Mouse (Mus musculus): ENCODE results near the gene Dnajc5. TPM values are rescaled to one million over a fixed set of nuclear protein-coding genes. Genes with fewer than 3 reads are reported as not detected.
A peak's percentile ranks its signal among the peaks of the same experiment; 100 is the strongest.

The Dnajc5 gene
- polyA plus RNA-seq, 1 experiment from 2014 or later, result 263 TPM

DNA sequence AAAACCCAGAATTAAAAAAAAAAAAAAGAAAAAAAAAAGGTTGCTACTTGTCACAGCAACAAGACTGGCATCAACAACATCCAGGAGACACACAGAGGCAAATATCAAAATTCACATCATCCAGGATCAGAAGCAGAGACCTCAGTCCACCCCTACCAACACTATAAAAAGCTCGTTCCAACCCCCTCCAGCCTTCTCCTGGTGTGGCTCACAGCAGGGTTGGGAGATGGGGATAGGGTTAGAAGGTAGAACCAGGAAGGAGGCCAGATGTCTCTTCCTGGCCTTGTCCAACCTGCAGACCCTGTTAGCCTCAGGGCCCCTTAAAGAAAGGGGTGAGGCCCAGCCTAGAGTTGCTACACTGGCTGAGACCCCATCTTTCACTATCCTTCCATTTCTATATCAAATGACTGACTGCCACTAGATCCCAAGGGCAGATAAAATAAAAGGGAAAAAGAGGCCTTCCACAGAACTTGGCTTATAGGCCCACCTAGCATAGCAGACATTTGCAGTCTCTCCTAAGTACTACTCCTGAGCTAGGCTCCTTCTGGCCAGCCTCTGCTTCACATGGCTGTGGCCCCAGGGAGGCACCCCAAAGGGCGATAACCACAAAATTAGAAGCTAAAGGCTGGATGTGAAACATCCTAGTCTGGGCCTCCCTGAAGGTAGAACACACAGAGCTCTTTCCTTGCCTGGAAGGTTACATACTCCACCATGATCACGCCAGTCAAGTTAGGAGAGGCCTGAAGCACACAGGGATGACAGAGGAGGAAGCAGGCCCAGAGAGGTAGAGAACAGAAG is 63.4 kb downstream of the Dnajc5 start:
- no peak overlapping the region for H3K27ac ChIP-seq (replicated peaks)
- no peak overlapping the region for H3K9ac ChIP-seq (replicated peaks)
- H3K4me1 ChIP-seq, result peaks cover 38% of the 10 kb centered on the region
- no peak overlapping the region for H3K4me2 ChIP-seq
- H3K9me3 ChIP-seq (replicated peaks), result no peaks in the 10 kb centered on the region
- no peak overlapping the region for H3K4me3 ChIP-seq (replicated peaks)
- 87% methylated on average over 3 of the region's 3 CpGs for WGBS
- H3K27me3 ChIP-seq (replicated peaks), result no peaks in the 10 kb centered on the region
- ATAC-seq (ENCODE audit: low FRiP score), result no peak
- peaks cover 53% of the 10 kb centered on the region for H3K36me3 ChIP-seq

GRCm38 (mm10) chr2:181584411-181584942 is 64.2 kb downstream of the Dnajc5 start, which contains the start of gene Uckl1:
Uckl1 (minus strand) TSS chr2:181584892.
- WGBS, result 93% methylated on average over 4 of the region's 4 CpGs
- ATAC-seq (ENCODE audit: low FRiP score), result no peak
- peaks cover 32% of the 10 kb centered on the region for H3K4me1 ChIP-seq

DNA sequence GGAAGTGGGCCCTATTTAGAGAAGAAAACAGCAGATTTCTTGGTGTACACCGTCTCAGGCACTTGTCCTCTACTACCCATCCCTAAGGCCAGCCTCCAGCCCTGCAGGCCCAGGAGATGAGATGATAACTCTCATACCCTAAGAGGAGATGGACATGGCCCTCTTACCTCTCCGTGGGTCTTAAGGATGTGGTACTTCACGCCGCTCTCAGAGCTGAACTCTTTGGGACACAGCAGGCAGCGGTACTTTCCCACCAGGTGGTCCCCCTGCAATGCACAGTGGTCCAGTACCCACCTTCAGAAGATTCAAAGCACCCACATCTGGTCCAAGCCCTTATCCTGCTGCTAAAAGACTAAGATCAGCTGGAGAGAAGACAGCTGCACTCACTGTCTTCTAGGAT is 65.2 kb downstream of the Dnajc5 start:
- Histone ChIP-seq H3K36me3 (peaks cover 72% of the 10 kb centered on the region), H3K4me3 (replicated peaks) (no peak overlapping the region), H3K4me2 (no peak overlapping the region), H3K27me3 (replicated peaks) (no peaks in the 10 kb centered on the region), H3K9me3 (replicated peaks) (no peaks in the 10 kb centered on the region), H3K9ac (replicated peaks) (no peak overlapping the region), H3K4me1 (peaks cover 29% of the 10 kb centered on the region), H3K27ac (replicated peaks) (no peak overlapping the region)
- WGBS, result 92% methylated on average over 5 of the region's 5 CpGs
- no peak for ATAC-seq (ENCODE audit: low FRiP score)

More at GRCm38 (mm10) chr2:181584411-181584942, 64.2 kb downstream of the Dnajc5 start, which contains the start of gene Uckl1:
- no peaks in the 10 kb centered on the region for H3K9me3 ChIP-seq (replicated peaks)
- no peak within 1 kb of the TSS for H3K4me2 ChIP-seq
- no peak within 1 kb of the TSS for H3K9ac ChIP-seq (replicated peaks)
- H3K4me3 ChIP-seq (replicated peaks), result no peak within 1 kb of the TSS
- peaks cover 62% of the 10 kb centered on the region for H3K36me3 ChIP-seq
- no peak within 1 kb of the TSS for H3K27ac ChIP-seq (replicated peaks)
- no peaks in the 10 kb centered on the region for H3K27me3 ChIP-seq (replicated peaks)

DNA sequence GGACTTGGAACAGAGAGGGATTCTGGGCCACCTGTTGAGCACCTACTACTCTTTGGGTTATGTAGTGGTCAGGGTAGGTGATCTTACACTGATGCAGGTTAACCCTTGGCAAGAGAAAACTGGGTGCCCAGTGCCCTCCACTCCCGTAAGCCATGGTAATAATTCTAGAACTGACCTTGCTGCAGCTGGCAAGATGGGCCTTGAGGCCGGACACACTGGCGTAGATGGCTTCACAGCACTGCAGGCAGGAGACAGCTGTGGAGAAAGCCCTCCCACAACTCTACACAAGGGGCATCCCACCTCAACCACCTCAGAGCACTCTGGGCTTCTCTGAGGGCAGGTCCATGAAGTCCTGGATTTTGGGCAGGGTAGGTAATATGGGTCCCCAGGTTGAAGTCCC is 65.8 kb downstream of the Dnajc5 start:
- Histone ChIP-seq H3K27me3 (replicated peaks) (no peaks in the 10 kb centered on the region), H3K4me2 (no peak overlapping the region), H3K36me3 (peaks cover 76% of the 10 kb centered on the region), H3K9ac (replicated peaks) (no peak overlapping the region), H3K4me3 (replicated peaks) (no peak overlapping the region), H3K9me3 (replicated peaks) (no peaks in the 10 kb centered on the region), H3K4me1 (peaks cover 29% of the 10 kb centered on the region), H3K27ac (replicated peaks) (no peak overlapping the region)
- WGBS, result 98% methylated on average over 3 of the region's 3 CpGs
- ATAC-seq (ENCODE audit: low FRiP score), result no peak

DNA sequence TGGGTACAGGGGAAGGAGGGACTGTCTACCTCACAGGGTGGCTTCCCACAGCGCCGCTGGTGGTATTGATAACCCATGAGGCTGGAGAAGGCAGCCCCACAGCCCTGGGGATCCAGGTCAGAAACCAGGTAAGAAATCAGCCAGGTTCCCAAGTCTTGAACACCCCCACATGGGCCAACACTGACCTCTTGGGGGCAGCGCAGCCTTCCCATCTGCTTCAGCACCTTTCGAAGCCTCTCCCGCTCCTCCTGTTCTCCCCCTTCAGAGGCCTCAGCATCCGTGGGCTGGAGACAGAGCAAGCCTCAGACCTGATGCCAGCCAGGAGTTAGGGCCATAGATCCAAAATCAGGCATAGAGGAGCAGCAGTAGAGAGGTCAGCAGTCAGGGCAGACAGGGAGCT is 67.5 kb downstream of the Dnajc5 start:
- WGBS, result 89% methylated on average over 6 of the region's 6 CpGs
- Histone ChIP-seq H3K27ac (replicated peaks) (no peak overlapping the region), H3K9me3 (replicated peaks) (no peaks in the 10 kb centered on the region), H3K27me3 (replicated peaks) (no peaks in the 10 kb centered on the region), H3K4me1 (peaks cover 23% of the 10 kb centered on the region), H3K4me2 (no peak overlapping the region), H3K36me3 (peaks cover 76% of the 10 kb centered on the region), H3K4me3 (replicated peaks) (no peak overlapping the region), H3K9ac (replicated peaks) (no peak overlapping the region)
- no peak for ATAC-seq (ENCODE audit: low FRiP score)

- 95% methylated on average over 11 of the region's 11 CpGs for WGBS
- no peaks in the 10 kb centered on the region for H3K27me3 ChIP-seq (replicated peaks)
- peaks cover 73% of the 10 kb centered on the region for H3K36me3 ChIP-seq
- no peak overlapping the region for H3K27ac ChIP-seq (replicated peaks)
- H3K4me3 ChIP-seq (replicated peaks), result no peak overlapping the region
- peaks cover 28% of the 10 kb centered on the region for H3K4me1 ChIP-seq
- H3K9me3 ChIP-seq (replicated peaks), result no peaks in the 10 kb centered on the region
- H3K9ac ChIP-seq (replicated peaks), result no peak overlapping the region
- H3K4me2 ChIP-seq, result no peak overlapping the region
- ATAC-seq (ENCODE audit: low FRiP score), result no peak
These were observed 68.0 kb downstream of the Dnajc5 start for GRCm38 (mm10) chr2:181588229-181588780.

DNA sequence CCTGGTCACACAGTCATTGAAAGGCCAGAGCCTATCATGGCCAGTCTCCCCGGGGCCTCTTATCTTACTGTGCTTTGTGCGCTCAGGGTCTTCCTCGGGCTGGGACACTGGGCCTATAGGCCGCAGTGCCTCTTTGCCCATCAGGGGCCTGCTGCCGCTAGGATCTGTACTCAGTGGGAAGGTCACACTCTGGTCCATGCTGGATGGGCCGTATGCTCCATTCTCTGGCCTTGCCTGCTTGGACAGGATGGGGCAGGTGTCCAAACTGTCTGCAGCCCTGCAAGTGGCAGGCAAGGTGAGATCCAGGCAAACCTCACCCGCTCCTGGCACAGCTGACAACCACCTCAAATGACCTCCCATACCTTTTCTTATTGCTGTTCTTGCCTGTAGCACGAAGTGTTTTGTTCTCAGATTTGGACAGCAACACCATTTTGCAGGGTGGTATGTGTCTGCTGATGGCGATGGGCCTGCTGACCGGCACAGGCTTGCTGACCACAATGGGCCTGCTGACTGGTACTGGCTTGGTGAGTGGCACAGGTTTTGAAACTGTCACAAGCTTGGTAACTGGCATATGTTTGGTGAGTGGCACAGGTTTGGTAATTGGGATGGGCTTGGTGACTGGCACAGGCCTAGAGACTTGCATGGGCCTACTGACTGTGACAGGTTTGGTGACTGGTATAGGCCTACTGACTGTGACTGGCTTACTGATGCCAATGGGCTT is 68.9 kb downstream of the Dnajc5 start:
- peaks cover 35% of the 10 kb centered on the region for H3K4me1 ChIP-seq
- no peak for ATAC-seq (ENCODE audit: low FRiP score)
- H3K4me2 ChIP-seq, result no peak overlapping the region
- peaks cover 65% of the 10 kb centered on the region for H3K36me3 ChIP-seq
- no peaks in the 10 kb centered on the region for H3K9me3 ChIP-seq (replicated peaks)
- no peak overlapping the region for H3K9ac ChIP-seq (replicated peaks)
- H3K27me3 ChIP-seq (replicated peaks), result no peaks in the 10 kb centered on the region
- H3K4me3 ChIP-seq (replicated peaks), result no peak overlapping the region
- 94% methylated on average over 10 of the region's 10 CpGs for WGBS
- no peak overlapping the region for H3K27ac ChIP-seq (replicated peaks)

GRCm38 (mm10) chr2:181589732-181590105 is 69.4 kb downstream of the Dnajc5 start:
- no peak overlapping the region for H3K27ac ChIP-seq (replicated peaks)
- no peaks in the 10 kb centered on the region for H3K27me3 ChIP-seq (replicated peaks)
- H3K4me2 ChIP-seq, result no peak overlapping the region
- H3K9ac ChIP-seq (replicated peaks), result no peak overlapping the region
- peaks cover 60% of the 10 kb centered on the region for H3K36me3 ChIP-seq
- no peak for ATAC-seq (ENCODE audit: low FRiP score)
- no peaks in the 10 kb centered on the region for H3K9me3 ChIP-seq (replicated peaks)
- peaks cover 35% of the 10 kb centered on the region for H3K4me1 ChIP-seq
- no peak overlapping the region for H3K4me3 ChIP-seq (replicated peaks)
- 96% methylated on average over 9 of the region's 9 CpGs for WGBS

DNA sequence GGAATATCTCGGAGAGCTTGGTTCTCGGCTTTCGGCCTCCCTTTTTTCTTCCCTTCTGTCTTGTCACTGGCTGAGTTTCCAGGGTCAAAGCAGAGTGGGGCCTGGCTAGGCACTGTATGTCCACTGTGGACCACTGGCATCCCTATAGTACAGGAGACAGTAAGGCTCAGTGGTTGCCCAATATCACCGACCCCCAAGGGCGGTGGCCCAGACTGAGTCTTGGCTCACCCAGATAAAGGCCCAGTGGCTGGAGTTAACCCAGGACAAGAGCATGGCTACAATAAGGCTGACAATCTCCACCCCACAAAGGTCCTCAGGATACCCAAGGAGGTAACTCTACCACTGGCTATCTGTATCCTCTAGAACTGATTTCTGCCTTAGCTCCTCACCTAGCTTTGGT is 70.2 kb downstream of the Dnajc5 start:
- WGBS, result 93% methylated on average over 5 of the region's 5 CpGs
- H3K9me3 ChIP-seq (replicated peaks), result no peaks in the 10 kb centered on the region
- H3K4me3 ChIP-seq (replicated peaks), result no peak overlapping the region
- no peaks in the 10 kb centered on the region for H3K27me3 ChIP-seq (replicated peaks)
- H3K4me2 ChIP-seq, result peak overlapping the region; percentile 90
- peaks cover 52% of the 10 kb centered on the region for H3K36me3 ChIP-seq
- no peak for ATAC-seq (ENCODE audit: low FRiP score)
- H3K9ac ChIP-seq (replicated peaks), result no peak overlapping the region
- H3K4me1 ChIP-seq, result peaks cover 37% of the 10 kb centered on the region
- H3K27ac ChIP-seq (replicated peaks), result no peak overlapping the region

DNA sequence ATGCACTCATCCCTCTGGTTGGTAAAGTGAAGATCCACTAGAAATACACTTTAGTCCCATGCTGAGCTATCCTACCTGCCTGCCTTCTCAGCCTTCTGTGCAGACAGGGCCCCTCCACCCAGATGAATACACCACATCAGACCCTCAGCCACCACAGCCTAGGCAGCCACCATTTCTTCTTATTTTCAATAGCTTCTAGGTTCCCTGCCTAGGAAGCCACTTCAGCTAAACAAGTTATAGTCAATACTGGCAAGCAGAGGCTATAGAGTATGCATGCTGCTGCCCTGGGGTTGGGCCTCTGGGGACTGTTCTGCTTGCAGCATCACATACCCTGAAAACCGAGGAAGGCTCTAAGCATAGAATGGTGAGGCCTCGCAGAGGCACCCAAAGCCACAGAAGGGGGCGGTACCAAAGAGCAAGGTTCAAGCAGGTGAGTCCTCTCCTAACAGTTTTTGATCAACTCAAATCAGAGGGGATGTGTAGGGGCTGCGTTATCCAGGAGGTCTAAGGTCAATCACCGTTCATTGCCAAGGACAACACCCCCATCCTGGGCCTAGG is 71.3 kb downstream of the Dnajc5 start, which contains the start of gene Prpf6:
TSS of gene Prpf6 (plus strand) at position 341 of the 558 bp plus-strand sequence.
- peak within 1 kb of the TSS; percentile 83 for H3K4me3 ChIP-seq (replicated peaks)
- 22% methylated on average over 5 of the region's 5 CpGs for WGBS

GRCm38 (mm10) chr2:181592231-181593041 is 72.2 kb downstream of the Dnajc5 start, which contains the start of gene Zfp512b:
Zfp512b (minus strand) TSS chr2:181592803.
- peaks cover 47% of the 10 kb centered on the region for H3K36me3 ChIP-seq
- peak within 1 kb of the TSS; percentile 90 for H3K4me2 ChIP-seq
- no peaks in the 10 kb centered on the region for H3K9me3 ChIP-seq (replicated peaks)
- H3K4me3 ChIP-seq (replicated peaks), result peak within 1 kb of the TSS; percentile 83
- H3K27me3 ChIP-seq (replicated peaks), result no peaks in the 10 kb centered on the region
- under 1% methylated on average over 59 of the region's 97 CpGs for WGBS
- peaks cover 43% of the 10 kb centered on the region for H3K4me1 ChIP-seq
- H3K27ac ChIP-seq (replicated peaks), result peak within 1 kb of the TSS; percentile 95
- peak within 1 kb of the TSS; percentile 90 for H3K9ac ChIP-seq (replicated peaks)
- ATAC-seq (ENCODE audit: low FRiP score), result peak; percentile 90

More for the DNA sequence above, 71.3 kb downstream of the Dnajc5 start, which contains the start of gene Prpf6:
- Histone ChIP-seq H3K27me3 (replicated peaks) (no peaks in the 10 kb centered on the region), H3K9me3 (replicated peaks) (no peaks in the 10 kb centered on the region), H3K4me2 (peak within 1 kb of the TSS; percentile 90), H3K27ac (replicated peaks) (peak within 1 kb of the TSS; percentile 95), H3K4me1 (peaks cover 37% of the 10 kb centered on the region), H3K9ac (replicated peaks) (peak within 1 kb of the TSS; percentile 90), H3K36me3 (peaks cover 52% of the 10 kb centered on the region)
- peak; percentile 18 for ATAC-seq (ENCODE audit: low FRiP score)

Data from neural tube, embryonic 15.5 days (tissue).